Mouse (Mus musculus) retina, postnatal 7 days (tissue): ENCODE data around the gene Galnt18.
A peak's percentile ranks its signal among the peaks of the same experiment; 100 is the strongest.

ENCODE experiments used
- DNase-seq: peaks from one replicate; pipeline ENCODE4 v3.0.0-alpha.2; 2012; ENCODE audit warnings: low read depth, low spot score

Gene Galnt18

DNA sequence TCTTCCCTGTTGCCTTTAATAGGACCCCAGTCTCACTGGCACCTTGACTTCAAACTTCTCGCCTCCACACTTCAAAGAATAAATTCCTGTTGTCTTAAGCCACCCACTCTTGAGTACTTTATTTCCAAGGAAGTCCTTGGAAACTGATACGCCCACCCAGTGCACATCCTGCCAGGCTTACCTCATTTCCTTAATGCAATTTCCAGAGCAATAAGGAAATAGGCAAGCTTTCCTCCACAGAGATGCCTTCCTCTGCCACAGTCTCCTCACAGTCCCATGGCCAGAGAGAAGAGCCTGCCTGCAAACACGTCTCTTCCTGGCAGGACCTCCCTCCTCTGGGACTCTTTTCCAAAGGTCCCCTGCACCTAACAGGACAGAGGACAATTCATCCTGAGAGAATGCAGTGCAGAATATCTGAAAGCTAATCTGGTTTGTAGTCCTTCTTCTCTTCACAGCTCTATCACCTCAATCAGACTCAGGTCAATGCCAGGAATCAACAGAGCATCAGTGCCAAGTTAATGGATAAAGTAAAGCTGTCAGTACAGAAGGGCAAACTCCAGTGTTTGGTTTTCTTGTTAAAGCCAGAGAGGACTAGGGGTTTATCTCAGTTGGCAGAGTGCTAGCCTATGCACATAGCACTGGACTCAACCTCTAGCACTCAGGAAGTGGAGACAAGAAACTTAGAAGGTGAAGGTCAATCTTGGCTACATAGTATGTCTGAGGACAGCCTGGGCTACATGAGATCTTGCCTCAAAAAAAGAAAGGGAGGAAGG is 65.8 kb downstream of the Galnt18 start:
- no peak for DNase-seq

DNA sequence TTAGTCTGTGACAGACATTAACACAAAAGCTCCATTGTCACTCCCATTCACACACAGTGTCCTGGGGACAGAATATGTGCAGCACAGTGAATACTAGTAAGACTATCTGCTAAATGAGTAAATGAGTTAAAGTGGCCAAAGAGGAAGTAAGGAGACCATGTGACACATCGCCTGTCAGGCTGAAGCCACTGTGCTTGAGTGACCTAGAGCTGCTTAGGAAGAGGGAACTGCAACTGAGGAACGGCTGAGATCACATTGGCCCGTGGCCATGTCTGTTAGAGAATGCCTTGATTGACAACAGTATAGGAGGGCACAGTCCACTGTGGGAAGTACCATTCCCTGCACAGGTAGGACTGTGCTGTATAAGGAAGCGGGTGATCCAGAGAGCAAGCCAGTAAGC is 67.0 kb downstream of the Galnt18 start:
- no peak for DNase-seq

DNA sequence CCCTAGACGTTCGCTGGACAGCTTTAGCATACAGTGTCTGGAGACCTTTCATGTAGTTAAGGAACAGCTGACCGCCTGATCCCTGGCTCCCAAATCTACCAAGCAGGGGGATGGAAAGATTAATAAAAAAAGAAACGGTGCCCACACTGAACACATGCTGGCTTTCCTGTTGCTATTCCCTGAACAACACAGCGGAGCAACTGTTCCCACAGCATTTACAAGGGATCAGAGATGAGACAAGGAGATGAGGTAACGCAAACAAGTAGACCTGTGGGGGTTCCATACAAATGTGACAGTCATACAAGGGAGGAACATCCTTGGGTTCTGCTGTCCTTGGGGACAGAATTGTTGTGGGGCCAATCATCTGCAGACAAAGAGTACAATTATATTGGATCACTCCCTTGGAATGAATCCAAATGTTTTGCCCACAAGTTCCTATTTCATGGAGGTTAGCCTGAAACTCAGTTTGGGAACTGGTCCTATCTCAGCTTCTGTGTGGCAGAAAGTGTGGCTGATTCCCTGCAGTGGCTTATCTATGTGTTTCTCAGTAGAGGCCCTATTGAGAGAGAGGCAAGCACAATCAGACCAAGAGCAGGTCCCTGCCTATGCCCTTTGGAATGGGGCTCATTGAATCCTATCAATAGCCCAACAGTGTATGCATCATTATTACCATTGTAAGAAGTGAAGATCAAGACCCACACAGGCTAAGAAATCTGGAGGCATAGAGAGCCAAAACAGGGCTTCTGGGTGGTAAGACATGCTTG is 68.5 kb downstream of the Galnt18 start:
- no peak for DNase-seq

DNA sequence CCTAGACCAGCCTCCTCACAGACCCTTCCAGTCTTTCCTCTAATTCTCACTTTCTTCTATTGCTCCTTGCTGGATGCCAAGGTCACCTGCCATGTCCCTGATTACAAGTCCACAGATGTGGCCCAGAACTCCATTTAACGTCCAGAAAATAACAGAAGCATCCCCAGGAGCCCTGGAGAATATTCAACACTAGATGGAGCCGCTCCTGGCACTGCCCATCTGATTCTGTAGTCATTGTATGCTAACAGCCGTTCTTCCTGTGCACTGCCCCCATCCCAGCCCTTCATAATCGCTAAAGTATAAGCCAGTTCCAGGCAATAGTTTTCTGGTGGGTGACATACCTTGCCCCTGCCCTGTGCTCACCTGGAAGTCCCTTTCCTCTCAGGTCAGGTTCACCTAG is 69.5 kb downstream of the Galnt18 start:
- DNase-seq = no peak

DNA sequence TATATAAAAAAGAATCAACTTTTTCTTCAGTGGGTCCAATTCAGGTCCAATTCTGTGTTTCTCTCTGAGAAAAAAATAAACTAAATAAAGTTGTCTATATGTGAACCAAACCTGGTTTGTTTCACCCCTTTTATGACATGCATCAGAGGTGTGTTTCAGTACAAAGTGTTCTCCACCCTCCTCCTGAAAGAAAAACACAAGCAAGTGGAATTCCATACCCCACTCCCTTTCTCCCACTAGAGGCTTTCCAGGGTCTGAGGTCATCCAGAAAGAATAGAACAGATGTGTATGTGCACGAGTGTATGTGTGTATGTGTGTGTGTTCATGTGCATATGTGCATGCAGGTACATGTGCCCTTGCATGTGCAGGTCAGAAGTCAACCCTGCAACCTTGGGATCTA is 71.2 kb downstream of the Galnt18 start:
- no peak for DNase-seq

DNA sequence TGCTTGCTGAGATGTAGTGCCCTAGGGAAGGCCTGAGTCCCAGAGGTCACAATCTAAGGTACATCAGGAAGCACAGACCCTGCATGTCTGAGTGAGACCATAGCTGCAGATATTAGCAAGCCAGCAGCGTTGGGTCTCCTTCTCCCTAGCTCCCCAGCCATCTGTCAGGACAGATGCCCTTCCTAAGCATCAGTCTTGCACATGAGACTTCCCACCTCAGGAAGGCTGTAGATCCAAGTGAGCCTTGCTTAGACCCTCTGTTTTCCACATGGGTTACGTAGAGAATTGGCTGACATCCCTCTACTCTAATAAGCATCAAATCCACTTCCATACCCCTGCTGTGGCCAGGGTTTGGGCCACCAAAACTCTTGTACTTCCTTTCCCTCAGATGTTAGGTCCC is 76.8 kb downstream of the Galnt18 start:
- DNase-seq = no peak

DNA sequence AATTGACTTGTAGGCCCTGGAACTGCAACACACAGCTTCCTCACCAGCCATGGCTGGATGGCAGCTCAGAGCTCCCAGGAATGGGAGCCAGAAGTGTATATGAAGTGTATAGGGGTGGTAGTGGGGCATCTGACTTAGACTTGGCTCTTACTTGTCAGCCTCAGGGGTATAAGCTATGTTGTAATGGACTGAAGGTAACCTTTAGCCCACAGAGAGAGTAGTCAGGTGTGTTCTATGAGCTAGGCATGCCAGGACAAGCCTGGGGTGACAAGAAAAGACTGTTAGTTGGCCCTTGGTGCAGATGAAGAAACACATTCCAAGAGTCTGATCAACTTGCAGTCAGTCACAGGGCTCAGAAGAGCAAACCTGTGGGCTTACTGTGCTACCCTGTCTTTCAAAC is 78.0 kb downstream of the Galnt18 start:
- DNase-seq = no peak

DNA sequence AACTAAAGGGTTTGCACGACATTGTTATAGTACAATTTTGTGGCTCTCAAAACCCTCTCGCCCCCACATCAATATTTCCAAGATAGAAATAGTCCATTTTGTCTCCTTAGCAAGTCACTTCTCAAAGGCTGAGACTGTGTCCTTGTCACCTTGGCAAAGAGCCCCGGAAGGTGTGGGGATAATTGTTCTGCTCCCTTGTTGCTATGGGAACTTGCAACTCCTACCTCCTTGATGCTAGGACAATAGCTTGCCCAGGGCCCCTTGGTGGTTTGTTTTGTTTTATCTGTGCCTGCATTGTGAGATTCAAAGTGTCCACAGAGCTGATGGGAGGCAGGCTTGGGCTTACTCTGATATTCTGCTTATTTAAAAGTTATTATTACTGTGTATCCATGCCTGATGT is 80.3 kb downstream of the Galnt18 start:
- no peak for DNase-seq

DNA sequence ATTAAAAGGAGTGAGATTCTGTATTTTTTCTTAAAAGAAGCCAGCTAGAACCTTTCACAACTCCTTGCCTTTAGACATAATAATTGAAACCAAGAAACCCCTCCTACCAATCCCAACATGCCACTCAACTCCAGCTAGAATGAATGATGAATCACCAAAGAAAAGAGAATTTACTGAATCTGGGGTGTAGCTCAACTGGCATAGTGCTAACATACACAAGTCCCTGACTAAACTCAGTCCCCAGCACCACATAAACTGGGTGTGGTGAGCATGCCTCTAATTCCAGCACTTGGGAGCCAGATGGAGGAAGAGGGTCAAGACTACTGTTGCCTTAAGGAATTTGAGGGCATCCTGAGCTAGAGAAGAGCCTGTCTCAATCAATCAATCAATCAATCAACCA is 83.6 kb downstream of the Galnt18 start:
- no peak for DNase-seq

DNA sequence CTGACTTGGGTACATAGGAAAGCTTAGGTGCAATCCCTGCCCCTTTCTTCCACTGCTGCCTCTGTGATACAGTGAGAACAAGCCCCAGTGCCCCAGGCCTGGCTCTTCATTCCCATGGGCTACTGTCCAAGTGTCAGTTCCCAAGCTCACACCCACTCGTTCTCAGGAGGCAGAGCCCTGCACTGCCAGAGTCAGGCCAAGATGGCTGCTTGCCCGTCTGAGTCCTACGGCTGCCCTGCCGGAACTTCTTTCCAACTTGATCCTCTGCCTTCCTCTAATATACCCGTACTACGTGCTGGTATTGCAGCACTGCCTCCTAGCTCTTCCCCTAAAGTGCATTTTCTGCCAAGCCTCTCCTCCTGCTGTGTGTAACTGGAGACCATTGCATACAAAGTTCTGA is 85.5 kb downstream of the Galnt18 start:
- DNase-seq = no peak

DNA sequence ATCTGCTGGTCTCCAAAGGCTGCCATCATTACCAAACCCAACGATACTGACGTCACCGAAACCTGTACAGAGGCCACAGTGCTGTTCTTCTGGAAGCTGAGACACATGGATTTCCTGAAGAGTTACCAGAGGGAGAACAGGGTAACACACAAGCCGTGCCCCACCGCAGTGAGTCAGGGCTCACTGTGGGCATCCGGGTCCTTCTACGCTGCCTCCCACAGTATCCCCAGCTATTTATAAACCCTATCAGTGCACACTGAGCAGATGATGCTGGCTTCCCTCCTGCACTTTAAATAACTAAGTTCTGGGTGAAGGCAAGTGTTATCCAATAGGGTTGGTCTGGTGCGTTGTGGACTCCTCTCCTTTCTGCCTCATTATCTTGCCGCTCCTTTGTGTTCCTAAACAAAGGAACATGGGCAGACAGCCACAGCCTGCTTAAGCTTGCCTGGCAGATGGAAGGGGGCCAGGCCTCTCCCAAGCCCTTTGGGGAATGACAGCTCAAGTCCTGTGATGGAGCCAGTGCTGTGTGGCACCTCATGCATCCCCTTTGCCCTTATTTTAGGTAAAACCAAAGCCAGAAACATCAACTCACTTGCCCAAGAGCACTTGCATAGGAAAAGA is 87.0 kb downstream of the Galnt18 start:
- peak; percentile 40 for DNase-seq

DNA sequence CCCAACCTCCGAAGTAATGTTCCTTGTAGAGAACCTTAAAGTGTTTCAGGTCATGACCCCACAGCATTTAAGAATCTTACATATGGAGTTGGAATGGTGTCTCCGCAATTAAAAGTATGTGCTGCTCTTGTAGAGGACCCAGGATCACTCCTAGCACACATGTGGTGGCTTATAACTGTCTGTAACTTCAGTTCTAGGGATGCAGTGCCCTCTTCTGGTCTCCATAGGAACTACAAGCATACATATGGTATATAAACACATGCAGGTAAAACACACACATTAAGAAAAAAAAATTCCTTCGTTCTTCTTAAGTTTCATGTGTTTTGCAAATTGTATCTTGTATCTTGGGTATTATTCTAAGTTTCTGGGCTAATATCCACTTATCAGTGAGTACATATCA is 99.7 kb downstream of the Galnt18 start:
- DNase-seq = no peak

DNA sequence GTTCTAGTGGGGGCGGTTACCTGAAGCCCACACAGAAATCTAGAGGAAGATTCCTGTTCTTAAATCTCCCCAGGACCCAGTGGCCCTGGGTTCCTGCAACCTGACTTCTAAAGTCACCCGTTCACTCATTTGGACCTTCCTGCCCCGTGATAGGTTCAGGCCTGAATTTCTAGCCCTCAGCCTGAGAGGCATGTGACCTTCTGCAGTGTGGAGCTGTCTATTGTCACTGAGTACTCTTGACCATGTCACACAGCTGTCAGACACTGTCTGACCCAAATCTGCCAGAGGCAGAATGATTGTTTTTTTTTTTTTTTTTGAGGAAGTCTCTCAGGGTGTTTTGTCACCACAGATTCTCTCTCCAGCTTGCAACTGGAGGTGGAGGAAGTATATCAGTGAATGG is 103.3 kb downstream of the Galnt18 start:
- no peak for DNase-seq

DNA sequence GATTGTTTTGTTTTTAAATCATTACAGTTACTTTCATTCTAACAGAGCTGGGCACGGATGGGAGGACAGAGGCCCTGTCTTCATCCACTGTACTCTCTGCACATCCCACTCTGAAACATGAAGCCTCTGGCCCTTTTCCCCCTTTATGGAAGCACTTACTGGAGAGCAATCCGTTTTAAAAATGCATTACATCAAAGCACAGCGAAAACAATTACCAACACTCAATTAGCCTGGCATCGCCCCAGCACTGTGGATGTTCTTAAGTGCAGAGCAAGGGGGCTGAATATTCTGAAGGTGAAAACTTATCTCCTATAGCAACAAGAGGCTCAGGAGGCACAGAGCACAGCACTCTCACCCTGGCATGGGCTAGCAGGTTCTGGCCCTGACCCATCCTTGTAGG is 107.3 kb downstream of the Galnt18 start:
- no peak for DNase-seq

DNA sequence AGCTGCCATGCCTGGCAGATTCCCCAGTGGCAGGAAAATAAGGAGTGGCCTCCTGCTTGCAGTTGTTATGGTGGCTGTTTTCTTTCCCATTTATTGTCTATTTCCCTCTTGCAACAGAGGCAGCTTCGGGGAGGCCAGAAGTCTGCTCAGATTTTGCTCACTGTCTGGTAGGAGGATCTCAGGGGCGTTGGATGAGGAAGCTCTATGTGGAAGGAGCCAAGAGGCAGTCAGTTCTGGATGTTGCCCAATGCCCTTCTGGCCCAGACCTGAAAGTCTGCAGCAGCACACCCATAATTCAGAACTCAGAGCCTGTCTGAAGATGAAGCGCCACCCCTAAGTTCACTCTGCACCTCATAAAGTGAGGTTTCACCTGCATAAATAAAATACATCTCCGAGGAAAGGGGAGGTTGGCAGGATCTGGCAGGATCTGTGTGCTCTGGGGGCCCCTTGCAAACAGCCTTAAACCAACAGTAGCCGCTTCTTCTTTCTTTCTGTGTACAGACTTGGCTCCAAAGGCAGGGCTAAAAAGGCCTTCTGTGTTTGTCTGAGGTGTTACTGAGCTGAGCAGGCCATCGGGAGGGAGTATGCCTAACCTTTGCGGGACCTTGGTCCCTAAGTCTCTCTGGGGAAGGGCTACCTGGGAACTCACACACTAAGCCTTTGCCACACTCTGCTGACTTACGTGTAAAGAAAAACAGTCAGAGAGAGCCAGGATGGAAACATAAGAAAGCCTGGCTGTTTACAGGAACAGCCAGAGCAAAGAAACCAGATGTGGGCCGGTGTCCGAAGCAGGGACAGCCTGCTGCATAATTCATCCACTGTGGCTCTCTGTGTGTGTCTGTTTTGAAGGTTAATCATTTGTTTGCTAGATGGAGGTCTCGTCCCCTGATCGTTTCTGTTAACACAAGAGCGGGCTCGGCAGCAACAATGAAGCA is 116.4 kb downstream of the Galnt18 start:
- DNase-seq = no peak

DNA sequence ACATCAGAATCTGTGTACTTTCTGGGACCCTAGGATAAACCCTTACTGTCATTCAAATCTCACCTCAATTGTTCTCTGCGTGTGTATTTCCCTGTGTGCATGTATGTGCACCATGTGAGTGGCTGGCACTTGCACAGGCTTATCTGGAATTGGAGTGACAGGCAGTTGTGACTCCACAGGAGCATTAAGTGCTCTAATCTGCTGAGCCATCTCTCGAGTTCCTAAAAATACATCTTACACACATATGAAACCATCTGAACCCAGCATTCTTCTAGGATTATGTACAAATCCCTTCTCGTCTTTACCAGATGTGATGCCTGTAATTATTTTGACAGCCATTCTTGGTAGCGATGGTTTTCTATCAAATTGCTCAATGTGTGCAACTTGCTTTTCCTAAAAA is 121.2 kb downstream of the Galnt18 start:
- no peak for DNase-seq

DNA sequence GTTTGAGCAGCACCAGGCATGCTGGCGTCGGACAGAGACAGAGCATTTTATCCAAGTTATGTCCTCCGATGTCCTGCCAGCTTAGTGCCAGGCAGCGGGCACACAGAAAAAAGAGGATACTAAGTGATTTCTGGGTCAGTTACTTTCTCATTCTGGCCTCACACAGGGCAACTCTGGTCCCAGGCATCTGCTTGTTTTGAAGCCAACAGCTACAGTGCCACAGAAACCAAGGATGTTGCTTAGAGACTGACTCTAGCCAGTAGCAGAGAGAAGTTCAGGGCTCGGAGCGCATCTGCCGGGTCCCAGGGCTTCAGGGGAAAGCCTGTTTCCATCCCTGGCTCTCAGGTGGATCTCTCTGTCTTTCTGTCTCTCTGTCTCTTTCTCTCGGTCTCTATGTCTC is 124.8 kb downstream of the Galnt18 start:
- DNase-seq = no peak

DNA sequence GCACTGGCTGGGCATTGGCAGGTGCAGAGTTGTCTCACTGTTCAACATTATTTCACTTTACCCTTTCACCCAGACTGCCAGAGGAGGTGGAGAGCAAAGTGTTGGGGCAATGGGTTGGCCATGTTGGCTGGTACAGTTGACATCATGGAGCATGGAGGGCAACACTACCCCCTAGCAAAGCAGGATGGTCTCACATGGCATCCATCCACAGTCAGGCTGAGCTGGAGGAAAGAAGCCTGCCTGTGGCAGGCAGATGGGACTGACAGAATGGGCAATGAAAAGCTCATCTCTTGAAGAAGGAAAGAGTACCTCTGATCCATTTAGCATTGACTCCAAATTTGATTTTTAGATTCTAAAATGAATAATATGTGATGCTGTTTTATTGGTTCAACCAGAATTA is 125.3 kb downstream of the Galnt18 start:
- DNase-seq = no peak

DNA sequence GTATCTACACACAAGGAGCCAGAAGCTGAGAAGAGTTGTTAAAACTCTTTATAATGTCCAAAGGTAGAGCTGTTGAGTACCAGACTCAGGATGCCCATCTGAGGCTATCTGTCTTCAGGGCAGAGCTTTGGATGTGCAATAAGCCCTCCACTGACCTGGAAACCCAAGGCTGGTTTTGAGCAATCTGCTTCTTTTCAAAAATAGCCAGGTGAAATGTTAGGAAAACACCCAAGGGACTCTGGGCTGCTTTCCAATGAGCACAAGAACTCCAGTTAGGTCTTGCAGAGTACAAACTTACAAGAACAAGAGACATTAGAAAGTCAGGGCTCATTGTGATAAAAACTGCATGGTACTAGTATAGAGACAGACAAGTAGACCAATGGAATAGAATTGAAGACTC is 135.4 kb downstream of the Galnt18 start:
- no peak for DNase-seq

DNA sequence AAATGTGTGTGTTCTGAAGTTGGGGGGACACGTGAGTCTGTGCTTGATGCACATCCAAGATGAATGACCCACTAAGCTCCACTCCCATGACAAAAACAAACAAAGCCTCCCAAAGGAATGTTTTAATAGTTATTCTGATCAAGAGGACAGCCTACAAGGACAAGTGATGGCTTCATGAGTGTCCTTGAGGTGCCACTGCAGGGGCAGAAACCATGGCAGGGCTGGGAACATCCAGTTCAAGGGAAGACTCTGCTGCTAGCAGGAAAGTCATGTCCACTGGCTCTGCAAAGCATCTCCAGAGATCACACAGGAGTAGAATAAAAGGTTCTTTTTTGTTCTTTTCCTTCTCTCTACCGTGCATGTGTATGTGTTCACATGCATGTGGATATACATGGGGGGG is 140.9 kb downstream of the Galnt18 start:
- no peak for DNase-seq

DNA sequence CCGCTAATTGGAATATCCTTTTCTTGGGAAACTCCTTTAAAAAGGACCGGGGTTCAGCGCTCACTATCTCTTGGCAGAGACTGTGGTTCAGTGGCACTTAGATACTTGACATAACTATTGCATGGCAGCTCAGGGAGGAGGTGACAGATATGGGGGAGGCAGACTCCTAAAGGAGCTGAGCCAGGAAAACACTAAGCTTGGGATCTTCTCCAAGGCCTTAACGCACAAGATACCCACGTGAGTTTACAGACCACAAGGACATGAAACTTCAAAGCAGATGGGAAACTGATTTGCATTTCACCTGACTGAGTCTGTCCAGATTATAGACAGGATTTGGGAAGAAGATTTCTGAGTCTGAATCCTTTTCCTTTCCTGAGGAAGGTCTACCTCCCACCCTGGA is 141.3 kb downstream of the Galnt18 start:
- no peak for DNase-seq
